Mouse (Mus musculus): ENCODE measurements around the gene Atad5. TPM values are rescaled to one million over a fixed set of nuclear protein-coding genes. Genes with fewer than 3 reads are reported as not detected.
"Not testable (repeated sequence)": the region's sequence is repeated elsewhere in the genome, so short reads cannot be mapped to it uniquely, and the experiment has no call there.

Gene Atad5
- total RNA-seq, 2 experiments from 2014 or later, result 3.1 to 3.2 TPM

GRCm38 (mm10) chr11:80081786-80082319 is 7.3 kb upstream of the Atad5 start:
- DNase-seq, result no peak

GRCm38 (mm10) chr11:80085356-80086055 is 3.7 kb upstream of the Atad5 start:
- DNase-seq, result no peak

GRCm38 (mm10) chr11:80086844-80087243 is 2.4 kb upstream of the Atad5 start:
- peak; percentile 72 to 77 for DNase-seq

GRCm38 (mm10) chr11:80089817-80090214 is 616 bp downstream of the Atad5 start:
- no peak for DNase-seq

GRCm38 (mm10) chr11:80090555-80091164 is 1.5 kb downstream of the Atad5 start:
- no peak for DNase-seq

GRCm38 (mm10) chr11:80098444-80099056 is 9.3 kb downstream of the Atad5 start:
- no peak for DNase-seq

GRCm38 (mm10) chr11:80101298-80101697 is 12.1 kb downstream of the Atad5 start:
- no peak for DNase-seq

DNA sequence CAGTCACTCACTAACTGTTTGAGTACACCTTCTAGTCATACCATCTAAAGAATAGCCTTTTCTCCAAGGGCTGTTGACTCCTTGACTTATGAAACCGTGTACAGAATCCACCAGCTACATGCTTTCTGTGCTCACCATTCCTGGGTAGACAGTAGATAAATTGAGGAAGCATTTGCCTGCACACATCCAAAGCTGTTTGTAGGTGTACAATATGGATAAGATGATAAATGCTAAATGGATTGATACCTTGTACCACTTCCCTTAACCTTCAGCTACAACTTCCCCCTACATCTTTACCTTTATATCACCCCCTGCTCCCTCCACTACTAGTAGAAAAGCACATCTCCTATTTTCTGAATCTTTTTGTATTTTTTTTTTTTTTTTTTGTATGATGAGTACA is 15.2 kb downstream of the Atad5 start:
- DNase-seq, result no peak

DNA sequence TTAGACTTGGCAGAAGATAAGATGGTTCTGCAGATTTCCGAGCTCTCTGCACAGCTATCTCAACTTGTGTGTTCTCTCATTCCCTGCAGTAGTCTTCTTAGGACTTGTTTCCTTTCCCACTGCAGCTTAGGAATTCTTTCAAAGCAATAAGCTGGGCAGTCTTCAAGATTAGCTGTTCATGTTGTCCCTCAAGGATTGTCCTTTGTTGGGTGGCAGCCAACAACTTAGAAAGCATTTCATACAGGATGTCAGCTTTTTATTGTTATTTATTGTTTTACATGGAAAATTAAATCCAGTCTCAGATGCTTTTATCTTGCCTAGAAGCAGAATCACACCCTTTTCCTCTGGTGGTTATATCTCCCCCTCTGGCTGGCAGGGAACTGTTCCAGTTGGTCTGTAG is 27.2 kb downstream of the Atad5 start:
- no peak for DNase-seq

- DNase-seq, result no peak
These were observed 42.9 kb downstream of the Atad5 start for GRCm38 (mm10) chr11:80132050-80132449.

DNA sequence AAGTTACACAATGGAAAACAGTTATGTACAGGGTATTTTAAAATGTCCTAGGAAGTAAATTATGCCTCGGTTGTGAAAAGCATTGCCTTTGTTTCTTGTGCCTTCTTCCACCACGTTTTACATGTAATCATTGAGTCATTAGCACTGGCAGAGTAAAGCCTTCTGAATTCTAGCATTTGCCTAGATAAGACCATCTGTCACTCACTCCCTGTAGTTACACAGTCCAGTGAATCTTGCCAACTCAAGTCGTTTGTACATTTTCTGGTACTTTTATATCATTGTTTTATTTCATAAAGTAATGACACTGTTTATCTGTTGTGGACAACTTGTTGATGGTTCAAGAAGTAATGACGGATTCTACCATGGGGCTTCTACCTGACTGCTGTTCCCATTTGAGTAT is 45.5 kb downstream of the Atad5 start:
- DNase-seq, result no peak

DNA sequence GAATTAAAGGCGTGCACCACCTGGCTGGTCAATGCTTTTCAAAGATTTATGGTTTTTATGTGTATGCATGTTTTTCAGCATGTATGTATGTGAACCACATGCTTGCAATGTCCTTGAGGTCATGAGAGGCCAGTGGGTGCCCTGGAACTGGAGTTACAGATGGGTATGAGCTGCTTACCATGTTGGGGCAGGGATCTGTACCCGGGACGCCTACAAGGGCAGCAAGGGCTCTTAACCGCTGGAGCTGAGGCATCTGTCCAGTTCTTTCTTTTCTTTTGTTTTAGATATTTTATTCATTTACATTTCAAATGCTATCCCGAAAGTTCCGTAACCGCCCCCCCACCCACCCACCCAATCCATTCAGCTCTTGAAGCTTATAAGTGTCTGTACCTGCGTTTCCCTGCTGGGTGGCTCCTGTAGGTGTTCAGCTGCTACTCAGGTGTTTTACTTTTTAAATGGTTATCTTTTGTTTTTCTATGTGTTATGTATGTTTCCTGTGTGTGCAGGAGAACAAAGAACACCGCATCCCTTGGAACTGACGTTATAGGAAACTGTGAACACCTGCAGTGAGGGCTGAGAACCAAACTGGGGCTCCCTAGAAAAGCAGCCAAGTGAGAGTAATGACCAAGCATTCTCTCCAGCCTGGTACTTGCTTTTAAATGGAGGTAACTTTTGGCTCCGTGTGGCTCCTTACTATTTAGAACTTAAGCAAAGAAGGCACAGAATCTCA is 46.9 kb downstream of the Atad5 start:
- DNase-seq, result no peak

- DNase-seq, result peak; percentile 36 to 38
These were observed 47.6 kb downstream of the Atad5 start for GRCm38 (mm10) chr11:80136786-80137185.

DNA sequence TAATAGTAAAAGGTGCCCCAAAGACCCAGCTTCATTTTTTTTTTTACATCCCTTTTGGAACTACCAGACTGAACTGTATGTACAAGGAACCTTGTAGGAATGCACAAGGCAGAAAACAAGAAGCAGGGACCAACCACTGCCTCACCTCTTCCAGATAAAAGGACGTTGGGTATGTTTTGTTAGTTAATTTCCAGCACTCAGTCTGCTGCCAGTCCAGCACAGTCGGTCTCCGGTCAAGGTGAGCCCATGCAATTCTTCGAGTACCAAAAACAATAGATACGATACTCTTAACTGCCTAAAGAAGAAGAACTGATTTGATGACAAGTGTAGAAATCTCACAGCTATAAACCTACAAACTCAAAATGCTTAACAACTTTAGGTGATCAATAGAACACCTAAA is 48.6 kb downstream of the Atad5 start:
- DNase-seq, result no peak

DNA sequence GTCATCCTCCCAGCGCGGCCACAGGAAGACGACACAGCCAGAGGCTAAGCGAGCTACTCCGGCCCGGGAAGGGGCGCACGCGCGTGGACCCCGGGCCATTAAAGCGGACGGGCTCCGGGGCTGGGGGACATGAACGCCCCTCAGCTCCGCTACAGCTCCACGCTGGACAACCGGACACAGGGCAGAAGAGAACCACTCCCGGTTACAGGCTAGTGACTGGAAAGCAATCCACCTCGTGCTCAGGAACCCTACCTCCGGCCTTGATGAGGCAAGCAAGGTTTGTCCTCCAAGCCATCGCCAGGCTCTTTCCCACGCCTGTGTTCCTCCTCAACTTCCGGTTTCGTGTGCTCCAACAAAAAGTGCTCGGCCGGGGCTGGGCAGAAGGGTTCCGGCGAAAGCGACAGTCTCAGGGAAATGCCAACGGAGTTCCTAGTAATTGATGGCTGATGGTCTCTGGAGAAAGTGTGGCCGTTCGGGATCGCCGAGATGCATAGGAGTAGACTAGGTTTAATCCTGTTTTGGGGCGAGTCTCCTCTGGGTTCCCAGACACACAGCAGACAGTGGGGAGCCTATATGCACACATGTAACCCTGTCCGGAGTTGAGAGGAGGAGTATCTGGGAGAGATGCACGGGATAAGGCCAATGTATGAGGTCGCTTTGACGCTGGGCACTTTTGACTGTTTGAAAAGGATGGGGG is 52.8 kb downstream of the Atad5 start, which contains the start of gene Tefm:
Tefm (minus strand) TSS at position 351 of the 697 bp plus-strand sequence.
- DNase-seq, result peak; percentile 84 to 85

GRCm38 (mm10) chr11:80142872-80143271 is 53.7 kb downstream of the Atad5 start:
- DNase-seq, result no peak

- DNase-seq, result peak in 1 of 2 experiments; percentile 25
These were observed 56.6 kb downstream of the Atad5 start for GRCm38 (mm10) chr11:80145787-80146275.

DNA sequence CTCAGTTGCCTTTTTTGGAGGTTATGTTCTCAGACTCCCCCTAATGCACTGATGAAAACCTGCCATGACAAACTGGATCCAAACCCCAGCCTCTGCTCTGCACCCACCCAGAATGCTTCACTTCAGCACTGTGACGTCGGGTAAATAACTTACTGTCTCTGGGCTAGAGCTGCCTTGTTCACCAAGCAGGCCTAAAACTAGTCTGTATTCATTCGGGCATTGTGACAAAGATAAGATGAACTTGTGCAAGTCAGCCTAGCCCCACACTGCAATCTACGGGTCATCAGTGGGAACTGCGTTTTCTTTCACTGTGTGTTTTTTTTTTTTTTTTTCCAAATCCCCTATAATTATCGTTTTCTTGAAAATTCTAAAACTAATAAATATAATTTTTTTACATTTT is 58.5 kb downstream of the Atad5 start:
- DNase-seq, result no peak

GRCm38 (mm10) chr11:80148313-80148712 is 59.1 kb downstream of the Atad5 start:
- no peak for DNase-seq

DNA sequence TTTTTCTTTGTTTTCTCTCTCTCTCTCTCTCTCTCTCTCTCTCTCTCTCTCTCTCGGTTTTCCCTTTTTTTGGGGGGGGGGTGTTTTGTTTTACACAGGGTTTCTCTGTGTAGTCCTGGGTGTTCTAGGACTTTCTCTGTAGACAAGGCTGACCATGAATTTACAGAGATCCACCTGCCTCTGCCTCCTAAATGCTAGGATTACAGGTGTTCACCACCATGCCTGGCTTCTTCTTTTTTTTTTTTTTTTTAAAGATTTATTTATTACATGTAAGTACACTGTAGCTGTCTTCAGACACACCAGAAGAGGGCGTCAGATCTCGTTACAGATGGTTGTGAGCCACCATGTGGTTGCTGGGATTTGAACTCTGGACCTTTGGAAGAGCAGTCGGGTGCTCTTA is 59.8 kb downstream of the Atad5 start:
- not testable (repeated sequence) for DNase-seq

- DNase-seq, result no peak
These were observed 60.3 kb downstream of the Atad5 start for GRCm38 (mm10) chr11:80149412-80150023.
